Mouse (Mus musculus): Measurements from ENCODE around the gene Bcas2. TPM values are rescaled to one million over a fixed set of nuclear protein-coding genes. Genes with fewer than 3 reads are reported as not detected.
"Not testable (repeated sequence)": the region's sequence is repeated elsewhere in the genome, so short reads cannot be mapped to it uniquely, and the experiment has no call there.

The Bcas2 gene
- polyA plus RNA-seq, 1 experiment from 2014 or later: 221 TPM

DNA sequence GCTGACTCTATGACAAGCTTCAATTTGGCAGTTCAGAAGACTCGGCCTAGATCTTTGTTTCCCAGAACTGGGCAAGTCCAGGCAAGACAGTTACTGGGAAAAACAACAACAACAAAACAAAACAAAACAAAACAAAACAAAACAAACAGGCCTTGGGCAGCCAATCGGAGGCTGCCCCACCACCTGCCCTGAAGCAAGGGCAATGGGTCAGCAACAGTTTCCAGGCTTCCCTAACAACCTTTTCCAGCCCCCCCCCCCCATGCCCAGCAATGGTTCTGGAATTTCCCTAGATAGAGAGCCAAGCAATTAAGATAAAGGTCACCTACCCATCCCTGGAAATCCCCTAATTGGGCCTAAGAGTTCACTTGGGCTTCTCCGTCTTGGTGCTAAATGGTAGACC lies 33.0 kb downstream of the Bcas2 start:
- Histone ChIP-seq H3K27ac (replicated peaks) (no peak overlapping the region), H3K9me3 (0 out of 2 replicates have a peak, but pooled peaks cover 3% of the 10 kb centered on the region), H3K36me3 (no peaks in the 10 kb centered on the region), H3K9ac (no peak overlapping the region), H3K4me2 (no peak overlapping the region), H3K27me3 (no peaks in the 10 kb centered on the region), H3K4me3 (no peak overlapping the region), H3K4me1 (replicated peaks) (no peaks in the 10 kb centered on the region)
- WGBS: 92% methylated on average over 3 of the region's 3 CpGs
- no peak for ATAC-seq (ENCODE audit: low read depth)

DNA sequence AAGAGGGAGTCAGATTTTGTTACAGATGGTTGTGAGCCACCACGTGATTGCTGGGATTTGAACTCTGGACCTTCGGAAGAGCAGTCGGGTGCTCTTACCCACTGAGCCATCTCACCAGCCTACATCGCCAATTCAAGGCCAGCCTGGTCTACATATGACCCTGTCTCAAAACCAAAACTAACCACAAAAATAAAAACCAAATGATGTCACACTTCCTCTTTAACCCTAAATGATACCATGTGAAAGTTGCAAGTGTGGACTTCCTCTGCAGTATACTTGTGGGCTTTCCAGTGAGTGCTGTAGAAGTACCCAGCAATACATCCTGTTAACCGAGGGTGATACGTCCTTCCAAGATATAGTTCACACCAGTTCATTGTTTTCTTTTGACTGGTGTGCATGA lies 34.9 kb downstream of the Bcas2 start:
- H3K4me3 ChIP-seq: no peak overlapping the region
- H3K36me3 ChIP-seq: no peaks in the 10 kb centered on the region
- no peaks in the 10 kb centered on the region for H3K4me1 ChIP-seq (replicated peaks)
- no peak for ATAC-seq (ENCODE audit: low read depth)
- H3K9ac ChIP-seq: no peak overlapping the region
- no peak overlapping the region for H3K27ac ChIP-seq (replicated peaks)
- H3K27me3 ChIP-seq: no peaks in the 10 kb centered on the region
- no peak overlapping the region for H3K4me2 ChIP-seq
- 0 out of 2 replicates have a peak, but pooled peaks cover 3% of the 10 kb centered on the region for H3K9me3 ChIP-seq
- WGBS: 92% methylated on average over 6 of the region's 6 CpGs

DNA sequence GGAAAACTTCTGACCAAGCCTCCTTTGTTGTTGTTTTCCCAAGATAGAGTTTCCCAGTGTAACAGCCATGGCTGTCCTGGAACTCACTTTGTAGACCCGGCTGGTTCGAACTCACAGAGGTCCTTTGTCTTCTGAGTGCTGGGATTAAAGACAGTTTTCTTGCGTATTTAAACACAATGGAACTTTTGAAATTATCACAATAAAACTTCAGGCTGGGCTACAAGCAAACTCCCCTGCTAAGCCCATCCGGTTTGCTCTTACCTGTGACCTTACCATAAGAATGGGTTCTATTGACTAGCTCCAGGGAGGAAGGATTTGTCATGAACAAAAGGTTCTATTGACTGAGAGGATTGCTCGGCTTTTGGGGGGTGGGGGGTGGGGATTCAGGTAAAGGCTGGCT lies 36.3 kb downstream of the Bcas2 start:
- H3K9me3 ChIP-seq: 0 out of 2 replicates have a peak, but pooled peaks cover 3% of the 10 kb centered on the region
- no peaks in the 10 kb centered on the region for H3K27me3 ChIP-seq
- ATAC-seq (ENCODE audit: low read depth): no peak
- no peak overlapping the region for H3K9ac ChIP-seq
- no peak overlapping the region for H3K4me2 ChIP-seq
- no peak overlapping the region for H3K27ac ChIP-seq (replicated peaks)
- no peak overlapping the region for H3K4me3 ChIP-seq
- H3K4me1 ChIP-seq (replicated peaks): no peaks in the 10 kb centered on the region
- WGBS: 36% methylated on average over 5 of the region's 5 CpGs
- H3K36me3 ChIP-seq: no peaks in the 10 kb centered on the region

DNA sequence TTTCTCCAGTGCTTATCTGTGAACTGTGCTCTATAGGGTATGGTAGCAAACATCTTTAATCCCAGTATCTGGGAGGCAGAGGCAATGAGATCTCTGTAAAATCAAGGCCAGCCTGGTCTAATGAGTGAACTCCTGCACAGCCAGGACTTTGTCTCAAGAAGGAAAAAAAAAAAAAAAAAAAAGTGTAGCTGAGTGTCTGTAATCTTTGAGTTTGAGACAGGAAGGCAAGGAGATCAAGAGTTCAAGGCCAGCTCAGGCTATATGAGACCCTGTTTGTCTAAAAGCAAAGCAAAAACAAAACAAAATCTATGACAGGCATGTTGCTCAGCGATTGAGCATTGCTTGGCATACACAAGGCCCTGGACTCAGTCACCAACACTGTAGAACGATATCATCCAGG lies 36.8 kb downstream of the Bcas2 start:
- no peaks in the 10 kb centered on the region for H3K27me3 ChIP-seq
- H3K27ac ChIP-seq (replicated peaks): no peak overlapping the region
- whole genome bisulfite sequencing: 74% methylated on average over 2 of the region's 2 CpGs
- H3K4me3 ChIP-seq: no peak overlapping the region
- no peaks in the 10 kb centered on the region for H3K4me1 ChIP-seq (replicated peaks)
- 0 out of 2 replicates have a peak, but pooled peaks cover 3% of the 10 kb centered on the region for H3K9me3 ChIP-seq
- no peak for ATAC-seq (ENCODE audit: low read depth)
- H3K9ac ChIP-seq: no peak overlapping the region
- no peak overlapping the region for H3K4me2 ChIP-seq
- H3K36me3 ChIP-seq: no peaks in the 10 kb centered on the region

DNA sequence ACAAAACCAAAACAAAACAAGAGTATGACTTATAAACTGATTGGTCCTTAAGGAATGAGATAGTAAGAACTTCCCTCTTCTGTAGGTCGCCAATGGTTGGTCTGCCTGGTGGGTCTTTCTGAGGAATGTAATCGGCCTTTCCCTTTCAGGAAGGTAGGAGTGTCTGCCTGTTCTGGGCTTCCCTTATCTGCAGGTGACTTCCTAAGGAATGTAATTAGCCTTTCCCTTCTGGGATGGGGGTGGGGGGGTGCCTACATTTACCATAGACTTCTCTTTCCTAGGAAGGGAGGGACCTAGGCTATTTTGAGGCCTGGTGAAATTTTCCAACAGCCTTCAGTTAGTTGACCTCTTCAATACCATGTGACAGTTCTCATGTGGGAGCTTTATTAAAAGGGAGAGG lies 39.6 kb downstream of the Bcas2 start:
- H3K27ac ChIP-seq (replicated peaks): no peak overlapping the region
- no peaks in the 10 kb centered on the region for H3K27me3 ChIP-seq
- H3K9ac ChIP-seq: no peak overlapping the region
- 88% methylated on average over 2 of the region's 2 CpGs for WGBS
- no peaks in the 10 kb centered on the region for H3K36me3 ChIP-seq
- no peak overlapping the region for H3K4me2 ChIP-seq
- H3K4me3 ChIP-seq: no peak overlapping the region
- H3K9me3 ChIP-seq: no peaks in the 10 kb centered on the region
- no peaks in the 10 kb centered on the region for H3K4me1 ChIP-seq (replicated peaks)
- ATAC-seq (ENCODE audit: low read depth): no peak

DNA sequence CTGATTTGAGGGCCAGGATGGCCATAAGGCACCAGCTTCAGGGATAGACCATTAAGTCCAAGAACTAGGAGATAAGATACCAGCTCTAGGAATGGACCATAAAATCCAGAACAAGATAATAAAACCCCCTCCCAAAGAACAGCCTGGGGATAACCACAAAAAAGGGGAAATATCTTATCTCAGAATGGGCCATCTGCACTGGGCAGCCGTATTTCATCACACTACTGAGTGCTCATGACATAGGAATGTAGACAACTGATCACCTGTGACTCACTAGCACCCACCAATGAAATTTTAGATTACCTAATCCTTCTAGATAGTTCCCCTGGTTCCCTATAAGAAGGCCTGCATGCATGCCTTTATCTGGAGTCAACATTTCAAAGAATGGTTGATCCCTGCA lies 40.7 kb downstream of the Bcas2 start:
- H3K9ac ChIP-seq: no peak overlapping the region
- no peak for ATAC-seq (ENCODE audit: low read depth)
- no peak overlapping the region for H3K27ac ChIP-seq (replicated peaks)
- H3K4me2 ChIP-seq: no peak overlapping the region
- H3K27me3 ChIP-seq: no peaks in the 10 kb centered on the region
- no peaks in the 10 kb centered on the region for H3K4me1 ChIP-seq (replicated peaks)
- H3K4me3 ChIP-seq: no peak overlapping the region
- H3K36me3 ChIP-seq: no peaks in the 10 kb centered on the region
- 97% methylated on average over 1 of the region's 1 CpGs for WGBS
- no peaks in the 10 kb centered on the region for H3K9me3 ChIP-seq

DNA sequence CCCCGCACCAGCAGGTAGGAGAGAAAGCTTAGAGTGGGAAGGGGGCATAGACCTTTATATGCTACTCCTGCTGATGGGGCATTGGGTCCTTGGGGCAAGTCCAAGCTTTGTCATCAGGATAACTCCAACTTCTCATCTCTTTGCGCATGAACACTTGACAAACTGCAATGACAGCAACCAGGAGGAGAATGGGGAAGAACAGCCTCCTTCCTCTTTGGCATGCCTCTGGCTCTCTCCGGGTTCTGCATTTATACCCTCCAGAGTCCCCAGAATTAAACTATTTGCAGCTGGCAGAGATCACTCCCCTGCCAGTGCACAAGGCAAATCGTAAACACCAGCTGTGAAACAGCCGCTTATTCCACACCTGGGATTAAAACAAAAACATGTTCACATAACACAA lies 42.1 kb downstream of the Bcas2 start:
- H3K9me3 ChIP-seq: no peaks in the 10 kb centered on the region
- ATAC-seq (ENCODE audit: low read depth): no peak
- no peak overlapping the region for H3K27ac ChIP-seq (replicated peaks)
- WGBS: 79% methylated on average over 5 of the region's 5 CpGs
- H3K9ac ChIP-seq: no peak overlapping the region
- H3K27me3 ChIP-seq: no peaks in the 10 kb centered on the region
- H3K4me2 ChIP-seq: no peak overlapping the region
- no peaks in the 10 kb centered on the region for H3K4me1 ChIP-seq (replicated peaks)
- no peak overlapping the region for H3K4me3 ChIP-seq
- H3K36me3 ChIP-seq: no peaks in the 10 kb centered on the region

DNA sequence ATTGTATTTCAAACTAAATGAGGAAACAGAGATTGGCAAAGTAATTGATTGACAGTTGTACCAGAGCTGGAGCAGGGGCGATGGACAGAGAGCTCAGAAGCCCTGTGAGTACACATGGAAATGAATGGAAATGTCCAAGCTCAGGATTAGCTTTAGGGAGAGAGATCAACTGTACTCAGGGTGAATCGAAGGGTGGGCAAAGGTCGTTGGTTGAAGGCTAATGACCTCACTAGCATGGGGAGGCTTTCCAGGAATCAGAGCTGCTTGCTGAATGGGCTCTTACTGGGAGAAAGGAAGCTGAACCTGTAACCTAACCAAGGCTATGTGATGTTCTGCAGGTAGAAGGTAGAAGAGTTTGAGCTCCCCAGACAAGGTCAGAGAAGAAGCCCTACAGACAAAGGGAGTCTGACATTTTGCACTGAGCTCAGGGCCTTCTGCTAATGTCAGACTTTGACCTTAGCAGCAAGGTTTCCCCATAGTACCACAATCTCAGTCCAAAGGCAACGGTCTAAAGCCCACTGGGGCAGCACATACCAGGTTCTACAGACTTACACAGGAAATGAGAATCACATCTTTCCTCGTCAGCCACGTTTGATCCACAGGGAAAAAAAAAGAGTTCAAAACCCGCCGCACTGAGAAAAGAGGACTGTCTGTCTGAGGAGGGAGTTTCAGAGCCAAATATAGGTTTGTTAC lies 43.3 kb downstream of the Bcas2 start:
- ATAC-seq (ENCODE audit: low read depth): no peak
- H3K9me3 ChIP-seq: no peaks in the 10 kb centered on the region
- H3K4me1 ChIP-seq (replicated peaks): no peaks in the 10 kb centered on the region
- no peak overlapping the region for H3K4me2 ChIP-seq
- no peaks in the 10 kb centered on the region for H3K27me3 ChIP-seq
- no peaks in the 10 kb centered on the region for H3K36me3 ChIP-seq
- no peak overlapping the region for H3K4me3 ChIP-seq
- H3K9ac ChIP-seq: no peak overlapping the region
- no peak overlapping the region for H3K27ac ChIP-seq (replicated peaks)
- WGBS: 90% methylated on average over 8 of the region's 8 CpGs

DNA sequence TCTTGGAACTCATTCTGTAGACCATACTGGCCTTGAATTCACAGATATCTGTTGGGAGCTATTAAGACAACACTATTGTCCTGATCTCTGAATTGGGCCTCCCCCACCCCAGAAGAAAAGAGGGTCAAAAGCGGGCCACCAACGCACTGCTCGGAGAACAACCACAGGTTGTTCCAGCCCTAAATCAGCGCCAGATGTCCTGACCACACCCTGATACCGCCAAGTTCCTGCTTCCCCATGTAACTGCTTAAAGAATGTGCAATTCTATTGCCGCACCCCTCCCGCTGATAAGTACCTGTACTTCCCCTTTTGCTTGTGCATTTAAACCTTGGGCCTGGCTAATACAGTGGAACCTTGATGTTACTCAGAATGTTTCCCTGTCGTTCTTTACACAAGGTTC lies 43.9 kb downstream of the Bcas2 start:
- not testable (repeated sequence) for H3K9me3 ChIP-seq; H3K9ac ChIP-seq; H3K36me3 ChIP-seq; H3K27me3 ChIP-seq; H3K4me2 ChIP-seq; ATAC-seq (ENCODE audit: low read depth); H3K4me3 ChIP-seq; H3K4me1 ChIP-seq (replicated peaks); H3K27ac ChIP-seq (replicated peaks)
- 92% methylated on average over 8 of the region's 8 CpGs for WGBS

DNA sequence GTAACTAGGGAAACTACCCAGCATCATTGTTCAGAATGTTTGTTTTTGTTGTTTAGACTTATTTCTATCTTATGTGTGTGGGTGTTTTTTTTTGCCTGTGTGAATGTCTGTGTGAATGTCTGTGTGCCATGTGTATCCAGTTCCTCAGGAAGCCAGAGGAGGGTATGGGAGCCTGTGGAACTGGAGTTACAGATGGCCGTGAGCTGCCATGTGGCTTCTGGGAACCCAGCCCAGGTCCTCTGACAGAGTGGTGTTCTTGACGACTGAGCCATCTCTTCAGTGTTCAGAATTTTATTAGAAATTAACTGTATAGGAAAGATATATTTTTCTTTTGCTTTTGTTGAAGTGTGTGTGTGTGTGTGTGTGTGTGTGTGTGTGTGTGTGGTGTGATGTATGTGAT lies 50.0 kb downstream of the Bcas2 start:
- H3K4me3 ChIP-seq: no peak overlapping the region
- no peak overlapping the region for H3K9ac ChIP-seq
- no peaks in the 10 kb centered on the region for H3K36me3 ChIP-seq
- no peak for ATAC-seq (ENCODE audit: low read depth)
- H3K9me3 ChIP-seq: no peaks in the 10 kb centered on the region; the same call in 1 of the 2 replicates
- H3K27me3 ChIP-seq: no peaks in the 10 kb centered on the region
- 79% methylated on average over 2 of the region's 2 CpGs for whole genome bisulfite sequencing
- H3K27ac ChIP-seq (replicated peaks): no peak overlapping the region
- no peaks in the 10 kb centered on the region for H3K4me1 ChIP-seq (replicated peaks)
- H3K4me2 ChIP-seq: no peak overlapping the region

DNA sequence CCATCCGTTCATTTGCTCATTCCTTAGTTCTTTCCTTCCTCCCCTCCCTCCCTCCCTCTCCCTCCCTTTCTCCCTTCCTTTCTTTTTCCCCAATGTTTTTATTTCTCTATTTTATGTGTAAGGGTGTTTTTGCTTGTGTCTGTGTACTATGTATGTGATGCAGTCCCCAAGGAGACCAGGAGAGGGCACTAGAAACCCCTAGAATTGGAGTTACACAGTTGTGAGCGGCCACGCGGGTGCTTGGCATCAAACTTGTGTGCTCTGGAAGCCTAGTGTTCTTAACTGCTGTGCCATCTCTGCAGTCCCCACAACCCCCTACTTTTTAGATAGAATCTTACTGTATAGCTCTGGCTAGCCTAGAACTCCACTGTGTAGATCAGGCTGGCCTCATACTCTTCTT lies 52.3 kb downstream of the Bcas2 start:
- 54% methylated on average over 4 of the region's 4 CpGs for WGBS
- Histone ChIP-seq H3K4me3 (no peak overlapping the region), H3K4me1 (replicated peaks) (no peaks in the 10 kb centered on the region), H3K27me3 (no peaks in the 10 kb centered on the region), H3K9me3 (peaks cover 14% of the 10 kb centered on the region), H3K9ac (no peak overlapping the region), H3K36me3 (no peaks in the 10 kb centered on the region), H3K4me2 (no peak overlapping the region), H3K27ac (replicated peaks) (no peak overlapping the region)
- no peak for ATAC-seq (ENCODE audit: low read depth)

DNA sequence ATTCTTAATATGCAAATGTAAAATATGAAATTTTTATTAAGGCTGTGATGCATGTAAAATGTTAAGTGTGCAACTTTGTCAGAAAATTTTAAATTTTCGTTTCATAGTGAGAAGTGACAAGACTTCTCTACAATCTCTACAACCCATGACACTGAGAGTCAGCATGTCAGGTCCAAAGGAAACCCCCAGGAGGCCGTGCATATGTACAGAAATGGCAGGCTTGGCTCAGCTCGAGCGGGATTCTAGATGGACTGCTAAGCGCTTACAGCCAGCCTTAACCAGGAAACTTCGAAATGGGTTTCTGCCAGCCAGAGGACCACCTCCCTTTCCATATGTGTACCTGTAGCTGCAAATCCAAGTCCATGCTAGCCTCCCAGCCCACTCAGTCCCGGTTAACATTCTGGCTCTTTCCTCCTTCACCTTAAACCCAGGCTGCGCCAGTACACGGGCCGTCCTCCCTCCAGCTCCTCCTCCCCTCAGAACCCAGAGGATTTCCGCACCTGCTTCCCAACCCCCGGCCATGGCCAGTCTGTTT lies 52.8 kb downstream of the Bcas2 start:
- WGBS: 86% methylated on average over 12 of the region's 12 CpGs
- H3K36me3 ChIP-seq: no peaks in the 10 kb centered on the region
- H3K27ac ChIP-seq (replicated peaks): no peak overlapping the region
- no peak overlapping the region for H3K4me2 ChIP-seq
- H3K27me3 ChIP-seq: no peaks in the 10 kb centered on the region
- no peaks in the 10 kb centered on the region for H3K4me1 ChIP-seq (replicated peaks)
- ATAC-seq (ENCODE audit: low read depth): no peak
- H3K9me3 ChIP-seq: peaks cover 14% of the 10 kb centered on the region
- no peak overlapping the region for H3K9ac ChIP-seq
- no peak overlapping the region for H3K4me3 ChIP-seq

DNA sequence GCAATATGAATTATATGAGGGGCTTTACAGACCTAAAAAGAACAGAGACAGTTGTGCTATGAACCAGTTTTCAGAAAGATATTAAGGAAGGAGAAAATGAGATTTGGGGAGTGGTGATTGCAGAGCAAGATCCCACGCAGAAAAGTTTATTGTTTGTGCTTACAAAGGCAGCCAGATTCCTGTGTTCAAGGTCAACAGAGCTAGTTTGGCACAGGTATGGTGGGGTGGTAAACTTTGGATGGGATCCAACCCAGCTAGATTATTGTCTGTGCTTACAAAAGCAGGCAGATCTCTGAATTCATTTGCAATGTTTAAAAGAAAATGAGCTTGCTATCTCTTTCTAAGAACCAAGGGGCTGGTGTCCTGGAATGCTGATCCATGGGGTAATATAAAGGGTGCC lies 56.3 kb downstream of the Bcas2 start:
- H3K9ac ChIP-seq: no peak overlapping the region
- no peaks in the 10 kb centered on the region for H3K27me3 ChIP-seq
- no peaks in the 10 kb centered on the region for H3K4me1 ChIP-seq (replicated peaks)
- H3K36me3 ChIP-seq: no peaks in the 10 kb centered on the region
- no peak overlapping the region for H3K27ac ChIP-seq (replicated peaks)
- H3K4me2 ChIP-seq: no peak overlapping the region
- H3K9me3 ChIP-seq: peaks cover 14% of the 10 kb centered on the region; the same call in 1 of the 2 replicates
- no peak for ATAC-seq (ENCODE audit: low read depth)
- 89% methylated on average over 1 of the region's 1 CpGs for WGBS
- no peak overlapping the region for H3K4me3 ChIP-seq

Measured in neural tube, embryonic 13.5 days (tissue).